Mouse (Mus musculus): ENCODE data around the gene Tmem100. TPM values are rescaled to one million over a fixed set of nuclear protein-coding genes. Genes with fewer than 3 reads are reported as not detected.

Gene Tmem100
- total and polyA plus RNA-seq, 3 experiments = 5.4 to 18.3 (median 14.7) TPM

GRCm38 (mm10) chr11:90025891-90026801 lies 4.0 kb upstream of the Tmem100 start:
- 54% methylated on average over 14 of the region's 14 CpGs for WGBS
- peaks cover 4% of the 10 kb centered on the region for H3K4me1 ChIP-seq (ENCODE audit: control insufficient read depth, insufficient read depth, low read length)
- no peak overlapping the region for H3K4me3 ChIP-seq
- TF ChIP-seq EP300 (IDR thresholded peaks at IDR 0.05; ENCODE audit: insufficient read depth, low read depth, low read length) (no peak), CTCF (IDR thresholded peaks at IDR 0.05) (no peak)
- H3K36me3 ChIP-seq (ENCODE audit: control insufficient read depth, insufficient read depth, low read length) = no peaks in the 10 kb centered on the region
- no peaks in the 10 kb centered on the region for H3K79me2 ChIP-seq (replicated peaks; ENCODE audit: control insufficient read depth, insufficient read depth, low read length)
- peak overlapping the region; percentile 8; the same call in 1 of the 2 replicates for H3K27ac ChIP-seq
- intact Hi-C loops (cut with DNase I) = no loop called here
- peak in 1 of 2 experiments; percentile 49 for DNase-seq
- no peaks in the 10 kb centered on the region for H3K27me3 ChIP-seq (ENCODE audit: control insufficient read depth, insufficient read depth, low read length)
- no peak overlapping the region for H3K9ac ChIP-seq (ENCODE audit: low read depth, low read length)

- H3K4me1 ChIP-seq (ENCODE audit: control insufficient read depth, insufficient read depth, low read length) = peaks cover 4% of the 10 kb centered on the region
- H3K27me3 ChIP-seq (ENCODE audit: control insufficient read depth, insufficient read depth, low read length) = no peaks in the 10 kb centered on the region
- H3K9ac ChIP-seq (ENCODE audit: low read depth, low read length) = no peak overlapping the region
- 75% methylated on average over 5 of the region's 5 CpGs for whole genome bisulfite sequencing
- no peaks in the 10 kb centered on the region for H3K36me3 ChIP-seq (ENCODE audit: control insufficient read depth, insufficient read depth, low read length)
- no peak overlapping the region for H3K4me3 ChIP-seq
- no peak for DNase-seq
- no peak for TF ChIP-seq POLR2A (IDR thresholded peaks at IDR 0.05; ENCODE audit: insufficient read depth, low read depth, low read length)
- no peak for TF ChIP-seq EP300 (IDR thresholded peaks at IDR 0.05; ENCODE audit: insufficient read depth, low read depth, low read length)
- no peak for TF ChIP-seq CTCF (IDR thresholded peaks at IDR 0.05)
- H3K79me2 ChIP-seq (replicated peaks; ENCODE audit: control insufficient read depth, insufficient read depth, low read length) = no peaks in the 10 kb centered on the region
- no peak overlapping the region; the same call in 1 of the 2 replicates for H3K27ac ChIP-seq
- intact Hi-C loops (cut with DNase I) = no loop called here
These were observed 3.4 kb upstream of the Tmem100 start for GRCm38 (mm10) chr11:90026802-90027174.

- DNase-seq = no peak
- Histone ChIP-seq H3K9ac (ENCODE audit: low read depth, low read length) (no peak overlapping the region), H3K36me3 (ENCODE audit: control insufficient read depth, insufficient read depth, low read length) (no peaks in the 10 kb centered on the region), H3K27me3 (ENCODE audit: control insufficient read depth, insufficient read depth, low read length) (no peaks in the 10 kb centered on the region), H3K79me2 (replicated peaks; ENCODE audit: control insufficient read depth, insufficient read depth, low read length) (no peaks in the 10 kb centered on the region), H3K4me1 (ENCODE audit: control insufficient read depth, insufficient read depth, low read length) (peaks cover 4% of the 10 kb centered on the region), H3K4me3 (no peak overlapping the region), H3K27ac (no peak overlapping the region)
- TF ChIP-seq EP300 (IDR thresholded peaks at IDR 0.05; ENCODE audit: insufficient read depth, low read depth, low read length) = no peak
- no peak for TF ChIP-seq POLR2A (IDR thresholded peaks at IDR 0.05; ENCODE audit: insufficient read depth, low read depth, low read length)
- no peak for TF ChIP-seq CTCF (IDR thresholded peaks at IDR 0.05)
- intact Hi-C loops (cut with DNase I) = no loop called here
- 55% methylated on average over 7 of the region's 7 CpGs for WGBS
These were observed 2.9 kb upstream of the Tmem100 start for GRCm38 (mm10) chr11:90027216-90027615.

GRCm38 (mm10) chr11:90028746-90029145 lies 1.4 kb upstream of the Tmem100 start:
- intact Hi-C loops (cut with DNase I) = no loop called here
- Histone ChIP-seq H3K4me1 (ENCODE audit: control insufficient read depth, insufficient read depth, low read length) (peaks cover 5% of the 10 kb centered on the region), H3K27ac (no peak overlapping the region), H3K36me3 (ENCODE audit: control insufficient read depth, insufficient read depth, low read length) (no peaks in the 10 kb centered on the region), H3K4me3 (no peak overlapping the region), H3K27me3 (ENCODE audit: control insufficient read depth, insufficient read depth, low read length) (no peaks in the 10 kb centered on the region), H3K9ac (ENCODE audit: low read depth, low read length) (no peak overlapping the region), H3K79me2 (replicated peaks; ENCODE audit: control insufficient read depth, insufficient read depth, low read length) (no peaks in the 10 kb centered on the region)
- no peak for DNase-seq
- WGBS = 89% methylated on average over 8 of the region's 8 CpGs
- TF ChIP-seq POLR2A (IDR thresholded peaks at IDR 0.05; ENCODE audit: insufficient read depth, low read depth, low read length) = no peak
- TF ChIP-seq CTCF (IDR thresholded peaks at IDR 0.05) = no peak
- TF ChIP-seq EP300 (IDR thresholded peaks at IDR 0.05; ENCODE audit: insufficient read depth, low read depth, low read length) = no peak

- 13% methylated on average over 10 of the region's 10 CpGs for WGBS
- peak; percentile 53 to 72 for DNase-seq
- H3K27me3 ChIP-seq (ENCODE audit: control insufficient read depth, insufficient read depth, low read length) = no peaks in the 10 kb centered on the region
- peaks cover 5% of the 10 kb centered on the region for H3K4me1 ChIP-seq (ENCODE audit: control insufficient read depth, insufficient read depth, low read length)
- H3K79me2 ChIP-seq (replicated peaks; ENCODE audit: control insufficient read depth, insufficient read depth, low read length) = no peaks in the 10 kb centered on the region
- peak overlapping the region; percentile 53 for H3K4me3 ChIP-seq
- intact Hi-C loops (cut with DNase I) = no loop called here
- H3K36me3 ChIP-seq (ENCODE audit: control insufficient read depth, insufficient read depth, low read length) = no peaks in the 10 kb centered on the region
- H3K9ac ChIP-seq (ENCODE audit: low read depth, low read length) = peak overlapping the region; percentile 34
- 0 out of 2 replicates have a peak, but pooled peaks have one; percentile 22 for TF ChIP-seq EP300 (IDR thresholded peaks at IDR 0.05; ENCODE audit: insufficient read depth, low read depth, low read length)
- TF ChIP-seq CTCF (IDR thresholded peaks at IDR 0.05) = no peak
- no peak for TF ChIP-seq POLR2A (IDR thresholded peaks at IDR 0.05; ENCODE audit: insufficient read depth, low read depth, low read length)
- peak overlapping the region; percentile 54 for H3K27ac ChIP-seq
These were observed 794 bp upstream of the Tmem100 start for GRCm38 (mm10) chr11:90029354-90029753.

- Histone ChIP-seq H3K4me1 (ENCODE audit: control insufficient read depth, insufficient read depth, low read length) (peaks cover 5% of the 10 kb centered on the region), H3K27ac (peak overlapping the region; percentile 54), H3K4me3 (peak overlapping the region; percentile 53), H3K27me3 (ENCODE audit: control insufficient read depth, insufficient read depth, low read length) (no peaks in the 10 kb centered on the region), H3K79me2 (replicated peaks; ENCODE audit: control insufficient read depth, insufficient read depth, low read length) (no peaks in the 10 kb centered on the region), H3K36me3 (ENCODE audit: control insufficient read depth, insufficient read depth, low read length) (no peaks in the 10 kb centered on the region), H3K9ac (ENCODE audit: low read depth, low read length) (peak overlapping the region; percentile 38)
- 1% methylated on average over 15 of the region's 15 CpGs for WGBS
- TF ChIP-seq POLR2A (IDR thresholded peaks at IDR 0.05; ENCODE audit: insufficient read depth, low read depth, low read length) (peak; percentile 85), CTCF (IDR thresholded peaks at IDR 0.05) (no peak), EP300 (IDR thresholded peaks at IDR 0.05; ENCODE audit: insufficient read depth, low read depth, low read length) (0 out of 2 replicates have a peak, but pooled peaks have one; percentile 36)
- peak; percentile 57 to 71 for DNase-seq
- intact Hi-C loops (cut with DNase I) = loop anchor here (10.0 kb wide), 2 partner anchors 64 to 224 kb away; no protein-coding TSS in a partner anchor
These were observed 409 bp downstream of the Tmem100 start for GRCm38 (mm10) chr11:90030557-90030956.
